Mouse (Mus musculus): ENCODE data around the gene Cebpb. TPM values are rescaled to one million over a fixed set of nuclear protein-coding genes. Genes with fewer than 3 reads are reported as not detected.
A peak's percentile ranks its signal among the peaks of the same experiment; 100 is the strongest.
"Not testable (repeated sequence)": the region's sequence is repeated elsewhere in the genome, so short reads cannot be mapped to it uniquely, and the experiment has no call there.

Gene Cebpb
- polyA plus RNA-seq (2016; fragmentation: Nextera tagmentation; extraction: Ambion mirVana) = 4.2 TPM in 2 replicates

DNA sequence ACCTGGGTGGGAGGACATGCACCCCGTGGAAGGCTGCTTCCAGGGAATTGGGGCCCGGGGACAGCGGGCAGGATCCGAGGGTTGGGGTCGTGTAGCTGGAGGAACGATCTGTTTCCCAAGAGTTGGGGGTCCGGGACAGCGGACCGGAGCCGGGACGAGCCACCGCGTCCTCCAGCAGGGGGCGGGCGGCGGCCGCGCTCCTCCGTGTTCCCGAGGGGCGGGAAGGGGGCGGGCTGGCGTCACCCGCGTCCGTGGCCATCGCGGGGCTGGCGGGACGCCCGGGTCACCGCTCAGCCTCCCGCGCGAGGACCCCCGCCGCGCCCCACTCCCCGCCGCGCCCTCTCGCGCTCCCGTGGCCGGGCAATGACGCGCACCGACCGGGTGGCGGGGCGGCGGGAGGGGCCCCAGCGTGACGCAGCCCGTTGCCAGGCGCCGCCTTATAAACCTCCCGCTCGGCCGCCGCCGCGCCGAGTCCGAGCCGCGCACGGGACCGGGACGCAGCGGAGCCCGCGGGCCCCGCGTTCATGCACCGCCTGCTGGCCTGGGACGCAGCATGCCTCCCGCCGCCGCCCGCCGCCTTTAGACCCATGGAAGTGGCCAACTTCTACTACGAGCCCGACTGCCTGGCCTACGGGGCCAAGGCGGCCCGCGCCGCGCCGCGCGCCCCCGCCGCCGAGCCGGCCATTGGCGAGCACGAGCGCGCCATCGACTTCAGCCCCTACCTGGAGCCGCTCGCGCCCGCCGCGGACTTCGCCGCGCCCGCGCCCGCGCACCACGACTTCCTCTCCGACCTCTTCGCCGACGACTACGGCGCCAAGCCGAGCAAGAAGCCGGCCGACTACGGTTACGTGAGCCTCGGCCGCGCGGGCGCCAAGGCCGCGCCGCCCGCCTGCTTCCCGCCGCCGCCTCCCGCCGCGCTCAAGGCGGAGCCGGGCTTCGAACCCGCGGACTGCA lies at the start of gene Cebpb:
Cebpb (plus strand) TSS at position 418 of the 954 bp plus-strand sequence.
- H3K4me3 ChIP-seq = peak within 1 kb of the TSS; percentile 84
- under 1% methylated on average over 120 of the region's 147 CpGs for WGBS
- H3K27me3 ChIP-seq (ENCODE audit: insufficient read depth, poor library complexity, severe bottlenecking) = peaks cover 60% of the 10 kb centered on the region
- DNase-seq (ENCODE audit: low spot score) = peak; percentile 88
- peak within 1 kb of the TSS; percentile 94 for H3K27ac ChIP-seq
- H3K36me3 ChIP-seq = no peaks in the 10 kb centered on the region; the same call in 1 of the 2 replicates
- H3K4me1 ChIP-seq = peaks cover 56% of the 10 kb centered on the region
- H3K9me3 ChIP-seq = no peaks in the 10 kb centered on the region

DNA sequence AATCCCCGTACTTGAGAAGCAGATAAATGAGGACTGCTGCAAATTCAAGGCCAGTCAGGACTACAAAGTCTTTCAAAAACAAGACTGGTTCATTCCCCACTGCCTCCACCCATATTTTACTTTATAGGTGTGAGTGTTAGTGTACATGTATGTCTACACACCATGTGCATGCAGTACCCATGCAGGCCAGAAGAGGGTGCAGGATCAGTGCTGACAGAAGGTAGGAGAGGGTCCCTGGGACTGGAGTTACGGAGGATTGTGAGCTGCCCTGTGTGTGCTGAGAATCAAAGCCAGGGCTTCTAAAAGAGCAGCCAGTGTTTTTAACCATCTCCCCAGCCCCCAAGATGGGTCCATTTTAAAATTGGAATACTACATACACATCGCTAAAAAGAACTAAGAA lies 48.4 kb upstream of the Cebpb start:
- Histone ChIP-seq H3K36me3 (peaks cover 27% of the 10 kb centered on the region), H3K4me1 (no peaks in the 10 kb centered on the region), H3K27me3 (ENCODE audit: insufficient read depth, poor library complexity, severe bottlenecking) (no peaks in the 10 kb centered on the region), H3K4me3 (no peak overlapping the region), H3K27ac (no peak overlapping the region), H3K9me3 (no peaks in the 10 kb centered on the region)
- 74% methylated on average over 3 of the region's 3 CpGs for WGBS
- no peak for DNase-seq (ENCODE audit: low spot score)

DNA sequence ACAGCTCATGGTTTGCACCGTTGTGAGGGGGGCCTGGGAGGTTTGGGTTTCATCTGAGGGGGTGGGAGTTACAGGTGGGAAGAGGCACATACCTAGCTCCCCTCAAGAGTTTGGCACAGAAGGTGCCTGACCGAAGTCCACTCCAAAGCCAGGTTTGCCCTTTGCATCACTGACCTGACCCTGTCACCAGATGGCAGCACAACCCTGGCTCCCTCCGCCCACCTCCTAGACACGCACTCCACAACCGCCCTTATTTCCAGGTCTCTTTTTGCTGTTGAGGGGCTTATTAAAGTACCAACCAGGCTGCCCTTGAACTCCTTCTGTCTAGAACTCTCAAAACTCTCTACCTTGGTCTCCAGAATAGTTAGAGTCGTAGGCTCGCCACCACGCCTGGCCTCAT lies 47.4 kb upstream of the Cebpb start:
- no peaks in the 10 kb centered on the region for H3K27me3 ChIP-seq (ENCODE audit: insufficient read depth, poor library complexity, severe bottlenecking)
- no peak for DNase-seq (ENCODE audit: low spot score)
- H3K27ac ChIP-seq = no peak overlapping the region
- no peaks in the 10 kb centered on the region for H3K4me1 ChIP-seq
- H3K4me3 ChIP-seq = no peak overlapping the region
- H3K9me3 ChIP-seq = no peaks in the 10 kb centered on the region
- H3K36me3 ChIP-seq = peaks cover 36% of the 10 kb centered on the region
- 46% methylated on average over 8 of the region's 8 CpGs for WGBS

DNA sequence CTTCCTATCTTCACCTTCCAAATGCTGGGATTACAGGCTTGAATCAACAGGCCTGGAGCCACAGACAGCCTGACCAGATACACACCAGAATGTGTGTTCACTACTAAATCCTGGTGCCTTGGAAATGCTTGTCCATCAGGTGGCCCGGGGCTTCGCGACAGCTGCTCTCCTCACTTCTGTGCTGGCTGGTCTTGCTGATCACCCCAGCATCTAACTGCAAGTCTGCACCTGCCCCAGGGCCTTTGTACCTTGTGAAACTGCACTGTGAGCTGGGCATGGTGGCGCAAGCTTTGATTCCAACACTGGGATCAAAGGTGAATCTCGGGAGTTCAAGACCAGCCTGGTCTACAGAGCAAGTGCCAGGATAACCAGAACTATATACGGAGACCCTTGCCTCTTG lies 46.6 kb upstream of the Cebpb start:
- Histone ChIP-seq H3K36me3 (peaks cover 41% of the 10 kb centered on the region), H3K4me1 (no peaks in the 10 kb centered on the region), H3K27me3 (ENCODE audit: insufficient read depth, poor library complexity, severe bottlenecking) (no peaks in the 10 kb centered on the region), H3K9me3 (no peaks in the 10 kb centered on the region), H3K4me3 (no peak overlapping the region), H3K27ac (no peak overlapping the region)
- DNase-seq (ENCODE audit: low spot score) = no peak
- 91% methylated on average over 6 of the region's 6 CpGs for WGBS

DNA sequence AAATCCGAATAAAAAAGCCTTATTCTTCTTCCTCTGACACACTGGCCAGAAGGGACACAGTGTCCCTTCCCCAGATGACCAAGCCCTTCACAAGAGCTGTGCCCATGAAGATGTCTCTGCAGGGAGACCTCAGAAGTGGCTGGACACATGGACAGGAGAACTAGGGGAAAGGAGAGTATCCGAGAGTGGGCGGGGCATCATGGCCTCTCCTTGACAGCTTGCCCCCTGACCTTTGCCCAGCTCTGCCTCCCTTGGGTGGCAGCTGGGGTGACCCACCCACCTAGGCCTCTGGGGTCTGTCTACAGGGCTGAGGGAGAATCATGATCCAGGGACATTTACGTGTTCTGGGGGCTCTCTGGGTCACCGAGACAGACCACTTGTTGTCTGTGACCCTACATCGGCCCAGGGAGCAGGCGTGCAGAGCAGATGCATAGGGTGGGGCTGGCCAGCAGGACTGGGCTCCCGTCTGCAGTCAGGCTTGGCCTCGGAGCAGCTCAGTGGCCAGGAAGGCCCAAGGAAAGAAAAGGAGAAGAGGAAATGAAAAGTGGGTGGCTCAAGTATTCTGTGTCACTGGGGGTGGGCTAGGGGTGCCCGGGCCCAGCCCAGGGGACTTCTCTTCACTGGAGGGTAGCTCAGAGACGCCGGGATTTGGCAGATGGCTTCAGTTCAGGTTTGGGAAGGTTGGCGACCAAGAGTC lies 45.2 kb upstream of the Cebpb start:
- not testable (repeated sequence) for H3K9me3 ChIP-seq; H3K27me3 ChIP-seq (ENCODE audit: insufficient read depth, poor library complexity, severe bottlenecking); H3K4me3 ChIP-seq; H3K4me1 ChIP-seq; H3K27ac ChIP-seq; DNase-seq (ENCODE audit: low spot score)
- 87% methylated on average over 13 of the region's 13 CpGs for WGBS
- peaks cover 45% of the 10 kb centered on the region for H3K36me3 ChIP-seq

DNA sequence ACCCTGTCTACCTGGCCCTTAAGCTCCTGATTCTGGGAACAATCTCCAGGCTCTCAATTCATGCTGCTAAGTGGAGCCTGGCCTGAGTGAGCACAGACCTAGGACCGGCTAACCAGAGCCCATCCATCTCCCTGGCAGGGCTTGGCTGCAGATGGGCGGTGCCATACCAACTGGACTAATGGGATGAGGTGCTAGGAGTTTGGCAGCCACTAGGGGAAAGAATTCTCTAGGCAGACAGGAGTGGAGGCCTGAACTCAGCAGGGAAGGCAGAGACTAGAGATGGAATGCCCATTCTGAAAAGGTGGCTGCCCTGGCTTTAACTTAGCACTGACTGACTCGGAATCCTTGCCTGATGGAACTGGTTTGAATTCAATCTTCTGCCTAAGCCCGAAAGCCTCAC lies 42.3 kb upstream of the Cebpb start:
- H3K9me3 ChIP-seq = no peaks in the 10 kb centered on the region
- H3K27ac ChIP-seq = no peak overlapping the region
- no peak overlapping the region for H3K4me3 ChIP-seq
- no peak for DNase-seq (ENCODE audit: low spot score)
- no peaks in the 10 kb centered on the region for H3K27me3 ChIP-seq (ENCODE audit: insufficient read depth, poor library complexity, severe bottlenecking)
- WGBS = 70% methylated on average over 4 of the region's 4 CpGs
- no peaks in the 10 kb centered on the region for H3K4me1 ChIP-seq
- H3K36me3 ChIP-seq = peaks cover 67% of the 10 kb centered on the region

DNA sequence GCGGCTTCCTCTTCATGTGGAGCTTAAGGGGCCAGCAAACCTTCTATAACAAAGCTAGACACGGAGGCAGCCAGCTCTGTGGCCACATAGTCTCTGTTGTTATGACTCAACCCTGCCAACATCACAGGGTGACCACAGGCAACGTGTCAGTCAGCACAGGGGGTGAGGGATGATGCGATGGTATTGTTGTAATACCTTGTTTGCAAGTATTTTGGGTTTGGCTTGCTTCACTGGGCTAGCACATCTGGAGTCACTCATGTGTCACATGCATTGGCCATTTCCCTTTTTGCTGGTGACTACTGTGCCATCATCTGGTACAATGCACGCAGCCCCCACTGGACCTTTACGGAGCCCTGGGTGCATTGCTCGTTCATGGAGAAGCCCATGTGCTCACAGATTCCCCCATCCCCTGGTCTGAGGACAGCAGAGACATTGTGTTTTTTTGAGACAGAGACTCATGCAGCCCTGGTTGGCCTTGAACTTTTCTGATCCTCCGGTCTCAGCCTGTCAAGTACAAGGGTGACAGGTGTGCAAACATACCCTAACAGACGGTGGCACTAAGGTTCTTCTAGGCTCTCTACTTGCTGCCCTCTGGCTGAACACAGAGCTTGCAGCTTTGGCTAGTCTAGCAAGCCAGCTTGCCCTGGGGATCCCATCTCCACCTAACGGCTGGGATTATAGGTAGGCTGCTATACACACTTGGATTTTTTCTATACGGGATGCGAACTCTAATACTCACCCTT lies 39.3 kb upstream of the Cebpb start:
- peaks cover 19% of the 10 kb centered on the region; the same call in 1 of the 2 replicates for H3K4me1 ChIP-seq
- no peaks in the 10 kb centered on the region for H3K9me3 ChIP-seq
- H3K27ac ChIP-seq = no peak overlapping the region
- no peak overlapping the region for H3K4me3 ChIP-seq
- WGBS = 88% methylated on average over 12 of the region's 12 CpGs
- peaks cover 77% of the 10 kb centered on the region for H3K36me3 ChIP-seq
- DNase-seq (ENCODE audit: low spot score) = no peak
- no peaks in the 10 kb centered on the region for H3K27me3 ChIP-seq (ENCODE audit: insufficient read depth, poor library complexity, severe bottlenecking)

DNA sequence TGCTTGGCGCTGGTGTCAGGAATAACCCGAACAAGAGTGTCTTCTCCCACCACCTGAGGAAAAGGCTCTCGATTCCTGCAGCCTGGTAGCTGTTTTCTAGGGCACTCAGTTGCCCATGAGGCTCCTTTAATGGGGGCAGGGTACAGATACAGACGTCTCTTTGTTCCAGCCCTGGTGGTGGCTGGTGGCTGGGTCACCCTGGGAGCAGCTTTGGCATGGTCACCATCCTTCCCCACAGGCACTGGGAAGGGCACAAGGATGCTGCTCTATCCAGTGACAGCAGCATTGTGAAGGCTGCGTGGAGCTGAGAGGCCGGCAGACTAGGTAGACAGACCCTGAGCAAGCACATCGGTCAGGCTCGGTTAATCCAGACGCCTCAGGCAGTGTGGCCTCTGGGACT lies 37.1 kb upstream of the Cebpb start:
- no peaks in the 10 kb centered on the region for H3K9me3 ChIP-seq
- H3K27ac ChIP-seq = no peak overlapping the region
- H3K36me3 ChIP-seq = peaks cover 66% of the 10 kb centered on the region
- peaks cover 19% of the 10 kb centered on the region; the same call in 1 of the 2 replicates for H3K4me1 ChIP-seq
- no peak for DNase-seq (ENCODE audit: low spot score)
- H3K27me3 ChIP-seq (ENCODE audit: insufficient read depth, poor library complexity, severe bottlenecking) = no peaks in the 10 kb centered on the region
- WGBS = 87% methylated on average over 9 of the region's 9 CpGs
- no peak overlapping the region for H3K4me3 ChIP-seq

DNA sequence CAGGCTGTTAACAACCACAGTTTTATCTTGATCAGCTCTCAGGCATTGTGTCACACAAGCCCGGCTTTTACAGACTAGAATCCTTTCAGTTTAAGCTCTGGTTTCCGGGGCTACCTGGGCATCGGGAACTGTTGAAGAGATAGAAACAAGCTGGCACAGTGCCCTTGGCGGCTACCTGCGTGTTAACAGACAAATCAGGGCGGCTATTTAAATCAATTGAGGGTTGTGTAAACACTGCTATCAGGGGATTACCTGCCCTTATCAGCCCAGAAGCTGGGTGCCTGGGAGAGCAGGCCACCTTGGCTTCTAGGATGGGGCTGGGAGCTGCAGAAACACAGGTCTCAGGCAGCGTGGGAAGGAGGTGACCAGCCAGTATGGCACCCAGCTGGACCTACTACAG lies 36.0 kb upstream of the Cebpb start:
- DNase-seq (ENCODE audit: low spot score) = no peak
- peaks cover 26% of the 10 kb centered on the region; the same call in 1 of the 2 replicates for H3K4me1 ChIP-seq
- no peak overlapping the region for H3K4me3 ChIP-seq
- WGBS = 67% methylated on average over 7 of the region's 7 CpGs
- no peaks in the 10 kb centered on the region for H3K27me3 ChIP-seq (ENCODE audit: insufficient read depth, poor library complexity, severe bottlenecking)
- H3K36me3 ChIP-seq = peaks cover 67% of the 10 kb centered on the region
- no peak overlapping the region for H3K27ac ChIP-seq
- no peaks in the 10 kb centered on the region for H3K9me3 ChIP-seq

DNA sequence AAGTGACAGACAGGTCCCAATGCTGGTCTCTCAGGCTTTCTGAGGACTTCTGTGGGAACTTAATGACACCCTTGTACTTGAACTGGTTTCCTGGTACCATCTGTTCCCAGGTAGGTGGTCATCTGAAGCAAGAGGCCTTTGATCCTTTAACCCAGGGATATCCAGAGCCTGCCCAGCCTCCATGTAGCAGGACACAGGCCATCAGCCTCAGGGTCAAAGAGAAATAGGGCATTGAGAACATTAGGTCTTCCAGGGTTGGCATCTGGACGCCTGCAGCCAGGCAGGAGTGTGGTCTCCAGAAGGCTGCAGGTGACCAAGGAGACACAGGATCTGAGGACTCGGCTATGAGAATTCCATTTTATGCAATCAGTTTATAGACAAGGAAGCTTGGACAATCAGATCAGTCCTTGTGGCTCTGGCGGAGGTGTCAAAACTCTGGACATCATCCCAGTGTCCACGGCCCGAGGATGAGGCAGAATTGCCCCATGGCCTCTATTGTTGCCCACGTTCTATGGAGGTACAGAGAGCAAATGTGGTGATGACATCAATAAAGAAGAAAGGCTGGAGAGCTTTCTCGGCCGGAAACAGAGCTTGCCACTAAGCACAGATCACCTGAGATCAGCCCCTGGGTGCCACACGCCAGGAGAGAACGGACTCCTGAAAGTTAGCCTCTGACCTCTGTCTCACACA lies 33.7 kb upstream of the Cebpb start:
- peaks cover 53% of the 10 kb centered on the region for H3K36me3 ChIP-seq

DNA sequence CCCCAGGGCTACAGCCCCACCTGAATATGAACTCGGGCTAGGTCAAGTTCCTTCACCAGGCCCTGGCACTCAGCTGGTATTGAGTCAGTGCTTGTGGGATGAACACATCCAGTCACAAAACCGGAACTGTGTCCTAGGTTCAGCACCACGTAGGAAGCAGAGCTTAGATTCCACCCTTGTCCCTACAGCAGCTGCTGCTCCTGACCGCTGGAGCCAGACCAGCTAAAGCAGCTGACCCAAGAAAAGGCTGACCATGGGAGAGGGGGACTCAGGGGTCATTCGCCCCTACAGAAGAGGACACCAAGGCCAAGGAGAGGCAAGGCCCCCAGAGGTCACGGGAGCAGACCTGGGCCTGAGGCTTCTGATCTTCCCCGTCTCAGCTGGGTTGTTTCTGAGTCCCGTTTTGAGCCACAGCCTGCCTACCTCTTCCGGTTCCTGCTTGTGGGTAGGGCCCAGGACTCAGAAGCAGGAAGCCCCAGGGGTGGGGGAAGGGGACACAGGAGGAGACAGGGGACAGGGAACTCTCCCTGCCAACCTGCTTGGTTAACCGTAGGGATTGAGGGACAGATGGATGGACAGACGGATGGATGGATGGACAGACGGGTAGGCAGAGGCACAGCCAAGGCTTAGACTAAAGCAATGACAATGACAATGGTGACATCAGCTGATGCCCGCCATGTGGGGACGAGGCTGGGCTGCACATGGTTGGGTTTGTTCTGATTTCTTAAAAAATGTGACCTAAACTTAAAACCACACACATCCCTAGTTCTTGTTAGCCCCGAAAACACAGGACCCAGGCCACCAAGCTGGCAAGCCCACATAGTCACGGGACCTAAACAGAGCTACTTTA lies 31.9 kb upstream of the Cebpb start:
- Histone ChIP-seq H3K36me3 (peaks cover 39% of the 10 kb centered on the region), H3K4me1 (peaks cover 61% of the 10 kb centered on the region), H3K27me3 (ENCODE audit: insufficient read depth, poor library complexity, severe bottlenecking) (no peaks in the 10 kb centered on the region), H3K4me3 (no peak overlapping the region), H3K9me3 (no peaks in the 10 kb centered on the region), H3K27ac (peak overlapping the region; percentile 38; the same call in 1 of the 2 replicates)
- 78% methylated on average over 16 of the region's 16 CpGs for WGBS
- DNase-seq (ENCODE audit: low spot score) = no peak

More for the DNA sequence above, 33.7 kb upstream of the Cebpb start:
- Histone ChIP-seq H3K27me3 (ENCODE audit: insufficient read depth, poor library complexity, severe bottlenecking) (no peaks in the 10 kb centered on the region), H3K27ac (no peak overlapping the region), H3K9me3 (no peaks in the 10 kb centered on the region), H3K4me3 (no peak overlapping the region), H3K4me1 (peaks cover 49% of the 10 kb centered on the region)
- WGBS = 85% methylated on average over 10 of the region's 10 CpGs
- no peak for DNase-seq (ENCODE audit: low spot score)
